In genomic region chr5:98410060-98410459, GRCm38 (mm10) we compare ENCODE assay signal across 10 mouse cellular contexts.
A peak's percentile ranks its signal among the peaks of the same experiment; 100 is the strongest.
DNase-seq lines count a peak whose midpoint lies in the region; ATAC-seq and TF ChIP-seq lines count a peak whose summit lies in the region.
"Had no signal": no experiment of that assay in that cellular context is flagged by ENCODE, and none has a peak within 500 bp of the region (broad histone marks: within the 10 kb centered on the region; RNA-seq: fewer than 3 reads in every experiment).

No protein-coding gene starts in this region.

- no peaks in the 10 kb centered on the region for H3K79me2 ChIP-seq in MEL (ENCODE audit: control insufficient read depth, insufficient read depth, low read length, poor library complexity)

- ATAC-seq in cerebellum, adult (ENCODE audit: insufficient number of reproducible peaks, low FRiP score, low TSS enrichment): no peak

- H3K4me3 ChIP-seq in layer of hippocampus, adult 2 months: no peak overlapping the region
- H3K4me3 ChIP-seq in MEL (ENCODE audit: control insufficient read depth in 1 of 2, insufficient read depth in 1 of 2, low read depth in 2 of 2, low read length in 2 of 2): no peak overlapping the region
- H3K4me3 ChIP-seq: limb, embryonic 12.5 days had no signal

- TF ChIP-seq RAD21 in MEL (IDR thresholded peaks at IDR 0.05; ENCODE audit: low read depth, low read length): no peak

- intact Hi-C loops in left cerebral cortex, postnatal 36 days (cut with DNase I): no loop called here

- H3K9me3 ChIP-seq in MEL (replicated peaks; ENCODE audit: insufficient read depth, low read length): no peaks in the 10 kb centered on the region
- H3K9me3 ChIP-seq: limb, embryonic 12.5 days had no signal

- no peaks in the 10 kb centered on the region for H3K4me1 ChIP-seq in MEL (ENCODE audit: control insufficient read depth in 1 of 2, insufficient read depth in 2 of 2, low read length in 2 of 2)
- H3K4me1 ChIP-seq: limb, embryonic 12.5 days had no signal

- no peak overlapping the region for H3K27ac ChIP-seq in layer of hippocampus, adult 2 months
- H3K27ac ChIP-seq in MEL (ENCODE audit: control insufficient read depth, low read depth, low read length): no peak overlapping the region
- H3K27ac ChIP-seq: limb, embryonic 12.5 days had no signal

- TF ChIP-seq POLR2A in MEL (IDR thresholded peaks at IDR 0.05; ENCODE audit: control insufficient read depth in 1 of 2, insufficient read depth in 1 of 2, low read depth in 1 of 2, low read length in 2 of 2, poor library complexity in 1 of 2): no peak

- DNase-seq in adrenal gland, adult 18-20 months (ENCODE audit: low spot score in 2 of 2): peak; percentile 18 to 33
- DNase-seq in adrenal gland, adult 8-10 months: no peak
- DNase-seq in layer of hippocampus, adult 2 months (ENCODE audit: low spot score in 2 of 2): no peak
- DNase-seq in layer of hippocampus, postnatal 14 days (ENCODE audit: low spot score in 2 of 2): no peak
- peak; percentile 3 for DNase-seq in MEL (ENCODE audit: low read depth, low spot score)
- DNase-seq in kidney, postnatal 14 days: peak; percentile 12
- no peak for DNase-seq in left cerebral cortex, postnatal 36 days (ENCODE audit: low spot score in 2 of 2)
- DNase-seq: cerebellum, adult 8-10 months had no signal

- no peak for TF ChIP-seq EP300 in MEL (IDR thresholded peaks at IDR 0.05; ENCODE audit: low read depth in 1 of 2, low read length in 2 of 2)

- peak; percentile 69 for TF ChIP-seq CTCF in layer of hippocampus, adult 2 months (conservative IDR thresholded peaks at IDR 0.05)
- TF ChIP-seq CTCF in MEL (IDR thresholded peaks at IDR 0.05 in 2 of 3, conservative IDR thresholded peaks at IDR 0.05 in 1 of 3; ENCODE audit: control insufficient read depth in 1 of 3, insufficient read depth in 1 of 3, low read depth in 2 of 3, low read length in 3 of 3, poor library complexity in 1 of 3, severe bottlenecking in 1 of 3): peak; percentile 5 to 28 (median 17); a peak in 3 of 6 replicates

- H3K36me3 ChIP-seq in MEL (ENCODE audit: control insufficient read depth in 1 of 2, insufficient read depth in 2 of 2, low read length in 2 of 2): no peaks in the 10 kb centered on the region
- H3K36me3 ChIP-seq: limb, embryonic 12.5 days had no signal

- H3K27me3 ChIP-seq in MEL (ENCODE audit: control insufficient read depth in 1 of 2, insufficient read depth in 2 of 2, low read length in 2 of 2): no peaks in the 10 kb centered on the region

- no peak overlapping the region for H3K9ac ChIP-seq in MEL (ENCODE audit: control insufficient read depth, low read depth, low read length, poor library complexity, severe bottlenecking)
- H3K9ac ChIP-seq: limb, embryonic 12.5 days had no signal

TF ChIP-seq in MEL, 35 proteins besides CTCF, POLR2A, EP300 and RAD21:
- TF ChIP-seq ELF1 (IDR thresholded peaks at IDR 0.05; ENCODE audit: low read depth, low read length) (no peak), GABPA (IDR thresholded peaks at IDR 0.05; ENCODE audit: low read depth, low read length) (no peak)
TF ChIP-seq in MEL: peak in this region for 0.

Comparison
In these comparisons a context has a peak if more than half of its experiments do, and no peak if none do; other contexts are left out.
1. DNase-seq: peak in adrenal gland, adult 18-20 months (2 of 2), MEL (single experiment) and kidney, postnatal 14 days (single experiment); none in adrenal gland, adult 8-10 months (single experiment), layer of hippocampus, adult 2 months (0 of 2), layer of hippocampus, postnatal 14 days (0 of 2) and left cerebral cortex, postnatal 36 days (0 of 2).